Mouse (Mus musculus) intestine, embryonic 15.5 days (tissue): ENCODE measurements around the gene Ppm1g. TPM values are rescaled to one million over a fixed set of nuclear protein-coding genes. Genes with fewer than 3 reads are reported as not detected.
"Not testable (repeated sequence)": the region's sequence is repeated elsewhere in the genome, so short reads cannot be mapped to it uniquely, and the experiment has no call there.

Experiments
- ATAC-seq: fragments of 200-750 bp; cut with Nextera tagmentation; 2 replicates; pipeline ENCODE4 v1.8.0; 2017; ENCODE audit warnings: moderate TSS enrichment, moderate library complexity
- H3K27ac ChIP-seq: fragments of 300-500 bp; sonication (generic); 2 replicates; pipeline ENCODE4 v1.5.1; 2015; ENCODE audit warnings: mild to moderate bottlenecking, inconsistent platforms
- H3K27me3 ChIP-seq: fragments of 300-500 bp; sonication (generic); replicated peaks from 2 replicates; pipeline ENCODE4 v1.6.1; 2015; ENCODE audit warnings: inconsistent platforms
- H3K36me3 ChIP-seq: fragments of 300-500 bp; sonication (generic); 2 replicates; pipeline ENCODE4 v1.6.1; 2015; ENCODE audit warnings: inconsistent platforms
- H3K4me1 ChIP-seq: fragments of 300-500 bp; sonication (generic); replicated peaks from 2 replicates; pipeline ENCODE4 v1.6.1; 2015; ENCODE audit warnings: inconsistent platforms
- H3K4me2 ChIP-seq: fragments of 300-500 bp; sonication (generic); replicated peaks from 2 replicates; pipeline ENCODE4 v1.6.1; 2015; ENCODE audit warnings: mild to moderate bottlenecking, inconsistent platforms
- H3K4me3 ChIP-seq: fragments of 300-500 bp; sonication (generic); replicated peaks from 2 replicates; pipeline ENCODE4 v1.5.1; 2015; ENCODE audit warnings: inconsistent platforms
- H3K9ac ChIP-seq: fragments of 300-500 bp; sonication (generic); 2 replicates; pipeline ENCODE4 v1.6.1; 2015; ENCODE audit warnings: inconsistent platforms
- H3K9me3 ChIP-seq: fragments of 300-500 bp; sonication (generic); 2 replicates; pipeline ENCODE4 v1.6.1; 2016; ENCODE audit warnings: inconsistent platforms
- WGBS: fragments of 180-500 bp; shearing (Covaris S2); methylation state at CpG from one replicate; pipeline ENCODE4 v1.1.7; 2015; 5-methylcytosine and 5-hydroxymethylcytosine counted together
- polyA plus RNA-seq: library from polyadenylated mRNA; unstranded; fragments of >200 nt; fragmentation: Nextera tagmentation; extraction: Ambion mirVana; gene quantifications from 2 replicates; pipeline ENCODE4 v1.2.1, GENCODE M21; 2015

Ppm1g gene
- polyA plus RNA-seq, 1 experiment from 2014 or later, result 124 TPM

DNA sequence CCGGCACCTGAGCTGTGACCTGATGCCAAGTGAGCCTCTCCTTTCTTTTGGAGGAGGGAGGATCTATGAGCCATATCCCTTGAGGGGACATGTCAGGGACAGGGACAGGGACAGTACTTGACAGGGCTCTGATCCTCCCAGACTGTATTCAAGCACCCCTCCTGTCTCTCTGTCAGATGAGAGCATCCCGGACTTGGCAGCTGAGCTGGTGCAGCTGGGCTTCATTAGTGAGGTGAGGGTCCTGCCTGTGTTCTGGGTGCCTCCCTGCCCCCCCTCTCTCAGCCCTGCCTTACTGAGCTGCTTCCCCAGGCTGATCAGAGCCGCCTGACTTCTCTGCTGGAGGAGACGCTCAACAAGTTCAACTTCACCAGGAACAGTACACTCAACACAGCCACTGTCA, 30.2 kb upstream of the Ppm1g start:
- no peak overlapping the region for H3K4me3 ChIP-seq
- peaks cover 16% of the 10 kb centered on the region for H3K4me1 ChIP-seq
- H3K27me3 ChIP-seq, result no peaks in the 10 kb centered on the region
- H3K9ac ChIP-seq, result no peak overlapping the region
- WGBS, result 52% methylated on average over 4 of the region's 4 CpGs
- H3K9me3 ChIP-seq, result no peaks in the 10 kb centered on the region
- H3K36me3 ChIP-seq, result peaks cover 39% of the 10 kb centered on the region
- no peak for ATAC-seq
- H3K4me2 ChIP-seq, result no peak overlapping the region
- H3K27ac ChIP-seq, result no peak overlapping the region

DNA sequence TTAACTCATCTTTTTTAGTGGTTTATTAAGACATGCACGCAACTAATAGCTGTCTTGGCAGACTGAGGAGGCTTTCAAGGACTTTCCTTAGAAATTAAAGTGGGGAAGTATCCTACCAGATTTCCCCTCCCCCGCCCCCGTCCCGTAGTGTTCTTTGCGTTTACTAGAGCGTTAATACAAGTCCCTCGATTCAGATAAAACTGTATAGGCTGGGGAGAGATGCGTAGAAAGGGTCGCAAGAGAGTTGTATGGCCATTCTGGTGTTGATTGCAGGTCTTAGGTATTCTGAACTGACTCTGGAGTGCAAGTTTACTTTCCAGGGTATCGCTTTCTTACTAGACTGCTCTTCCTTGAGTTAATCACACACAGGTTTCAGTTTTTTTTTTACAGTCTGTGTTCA, 21.7 kb upstream of the Ppm1g start:
- ATAC-seq, result no peak
- Histone ChIP-seq H3K4me1 (0 out of 2 replicates have a peak, but pooled peaks cover 7% of the 10 kb centered on the region), H3K9me3 (no peaks in the 10 kb centered on the region), H3K27me3 (no peaks in the 10 kb centered on the region), H3K9ac (peak overlapping the region; percentile 99), H3K36me3 (peaks cover 24% of the 10 kb centered on the region), H3K4me2 (peak overlapping the region; percentile 80), H3K27ac (no peak overlapping the region), H3K4me3 (peak overlapping the region; percentile 99)
- WGBS, result 21% methylated on average over 10 of the region's 10 CpGs

GRCm38 (mm10) chr5:31241522-31242034, 21.1 kb upstream of the Ppm1g start:
- Histone ChIP-seq H3K4me3 (peak overlapping the region; percentile 99), H3K36me3 (peaks cover 24% of the 10 kb centered on the region), H3K27me3 (no peaks in the 10 kb centered on the region), H3K9me3 (no peaks in the 10 kb centered on the region), H3K27ac (peak overlapping the region; percentile 99), H3K4me1 (0 out of 2 replicates have a peak, but pooled peaks cover 7% of the 10 kb centered on the region), H3K4me2 (peak overlapping the region; percentile 80), H3K9ac (peak overlapping the region; percentile 99)
- no peak for ATAC-seq
- under 1% methylated on average over 13 of the region's 13 CpGs for WGBS

- peak within 1 kb of the TSS; percentile 99 for H3K27ac ChIP-seq
- ATAC-seq, result peak; percentile 99
- H3K9ac ChIP-seq, result peak within 1 kb of the TSS; percentile 99
- H3K4me2 ChIP-seq, result peak within 1 kb of the TSS; percentile 80
- peaks cover 18% of the 10 kb centered on the region for H3K36me3 ChIP-seq
- WGBS, result under 1% methylated on average over 81 of the region's 103 CpGs
- H3K4me3 ChIP-seq, result peak within 1 kb of the TSS; percentile 99
- no peaks in the 10 kb centered on the region for H3K9me3 ChIP-seq
- H3K4me1 ChIP-seq, result 0 out of 2 replicates have a peak, but pooled peaks cover 7% of the 10 kb centered on the region
- H3K27me3 ChIP-seq, result no peaks in the 10 kb centered on the region
Observed at GRCm38 (mm10) chr5:31240637-31241521, 20.4 kb upstream of the Ppm1g start, which contains the start of the genes Nrbp1 and Gm9970. Gene Nrbp1 (plus strand): TSS chr5:31240864. Gene Gm9970 (minus strand): TSS chr5:31241232.

DNA sequence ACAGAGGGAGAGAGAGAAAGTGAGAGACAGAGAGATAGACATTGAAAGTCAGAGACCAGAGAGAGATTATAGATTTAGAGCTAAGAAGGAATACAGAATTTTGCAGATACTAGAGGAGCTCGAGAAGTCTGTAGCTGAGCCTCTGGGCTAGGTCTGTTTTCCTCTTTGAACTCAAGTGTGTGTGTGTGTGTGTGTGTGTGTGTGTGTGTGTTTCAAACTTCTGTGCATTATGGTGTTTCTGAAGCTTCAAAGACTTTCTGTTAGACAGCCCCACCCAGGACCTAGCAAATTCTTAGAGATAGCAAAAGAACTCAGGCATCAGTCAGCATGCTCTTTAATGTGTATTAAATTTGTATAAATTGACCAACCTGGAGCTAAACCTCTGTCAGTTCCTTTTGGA, 6.2 kb upstream of the Ppm1g start:
- WGBS, result 77% methylated on average over 1 of the region's 1 CpGs
- no peak for ATAC-seq
- no peak overlapping the region for H3K4me3 ChIP-seq
- no peaks in the 10 kb centered on the region for H3K36me3 ChIP-seq
- H3K9me3 ChIP-seq, result no peaks in the 10 kb centered on the region
- no peaks in the 10 kb centered on the region for H3K27me3 ChIP-seq
- H3K9ac ChIP-seq, result no peak overlapping the region
- no peak overlapping the region for H3K4me2 ChIP-seq
- no peaks in the 10 kb centered on the region for H3K4me1 ChIP-seq
- H3K27ac ChIP-seq, result no peak overlapping the region

DNA sequence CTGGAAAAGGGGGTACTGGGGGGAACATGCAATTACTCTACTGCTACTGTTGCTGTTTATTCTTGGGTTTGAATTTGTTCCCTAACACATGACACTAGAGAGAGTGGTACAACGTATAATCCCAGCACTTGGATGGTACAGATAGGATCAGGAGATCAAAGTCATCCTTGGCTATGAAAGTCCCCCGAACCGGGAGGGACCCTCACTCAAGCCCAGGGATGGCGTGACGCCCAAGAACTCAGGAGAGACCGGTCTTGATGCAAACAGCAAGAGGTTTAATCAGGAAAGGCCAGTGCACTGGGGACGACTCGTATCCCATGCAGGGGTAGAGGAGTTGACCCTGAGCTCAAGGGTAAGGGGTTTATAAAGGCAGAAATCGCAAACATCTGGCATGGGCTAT, 2.2 kb upstream of the Ppm1g start:
- 94% methylated on average over 9 of the region's 9 CpGs for WGBS
- Histone ChIP-seq H3K9ac (no peak overlapping the region), H3K36me3 (no peaks in the 10 kb centered on the region), H3K9me3 (no peaks in the 10 kb centered on the region), H3K4me3 (no peak overlapping the region), H3K4me1 (peaks cover 4% of the 10 kb centered on the region; the same call in 1 of the 2 replicates), H3K27me3 (no peaks in the 10 kb centered on the region), H3K27ac (no peak overlapping the region), H3K4me2 (no peak overlapping the region)
- ATAC-seq, result no peak

DNA sequence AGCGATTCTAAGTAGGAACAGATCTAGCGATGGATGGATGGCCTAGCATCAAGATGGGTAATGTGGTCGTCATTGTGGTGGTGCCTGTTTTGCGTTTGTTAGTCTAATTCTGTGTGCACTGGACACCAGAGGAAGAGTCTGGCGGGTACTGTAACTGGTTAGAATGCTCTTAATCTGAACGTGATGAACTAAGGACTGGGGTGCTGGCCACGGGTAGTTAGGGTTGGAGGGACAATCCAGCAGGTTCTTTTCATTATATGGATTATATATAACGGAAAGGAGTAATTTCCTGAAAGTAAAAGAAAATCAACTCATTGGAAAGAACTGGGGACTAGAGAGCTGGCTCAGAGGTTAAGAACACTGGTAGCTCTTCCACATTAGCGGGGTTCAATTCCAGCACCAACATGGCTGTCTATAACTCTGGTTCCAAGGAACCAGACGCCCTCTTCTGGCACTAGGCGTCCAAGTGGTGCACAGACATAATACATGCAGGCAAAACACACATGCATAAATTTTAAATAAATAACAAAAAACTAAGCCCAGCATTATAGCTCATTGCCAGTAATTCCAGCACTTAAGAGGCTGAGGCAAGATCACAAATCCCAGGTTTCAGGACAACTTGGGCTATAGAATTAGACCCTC, 938 bp upstream of the Ppm1g start:
- H3K9me3 ChIP-seq, result no peaks in the 10 kb centered on the region
- peaks cover 4% of the 10 kb centered on the region; the same call in 1 of the 2 replicates for H3K4me1 ChIP-seq
- no peak for ATAC-seq
- WGBS, result 11% methylated on average over 11 of the region's 11 CpGs
- peak overlapping the region; percentile 74 for H3K9ac ChIP-seq
- H3K27ac ChIP-seq, result peak overlapping the region; percentile 84
- H3K4me2 ChIP-seq, result peak overlapping the region; percentile 79
- no peaks in the 10 kb centered on the region for H3K27me3 ChIP-seq
- H3K36me3 ChIP-seq, result no peaks in the 10 kb centered on the region
- H3K4me3 ChIP-seq, result peak overlapping the region; percentile 94

DNA sequence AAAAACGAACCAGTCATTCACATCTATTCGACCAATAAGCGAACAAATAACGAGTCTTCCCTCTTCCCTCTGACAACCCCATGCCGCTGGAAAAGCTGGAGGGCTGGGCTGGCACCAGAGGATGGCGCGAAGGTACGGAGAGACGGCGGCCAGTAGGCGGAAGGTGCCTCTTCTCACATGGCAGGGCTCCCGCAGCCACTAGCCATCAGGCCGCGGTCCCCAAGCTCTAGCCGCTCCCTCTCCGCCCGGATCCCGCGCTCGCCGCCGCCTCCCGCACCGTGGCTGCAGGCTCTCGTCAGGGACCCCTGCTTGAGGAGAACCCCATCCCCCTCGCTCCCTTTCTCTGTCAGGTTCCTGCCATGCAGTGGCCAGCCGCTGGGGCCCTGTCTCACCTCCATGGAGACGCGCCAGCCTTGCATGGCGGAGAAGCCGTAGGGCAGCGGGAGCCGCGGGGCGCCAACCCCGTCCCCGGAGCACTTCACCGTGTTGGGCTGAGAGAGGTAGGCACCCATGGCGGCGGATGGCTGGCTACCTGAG, 508 bp downstream of the Ppm1g start:
- WGBS, result under 1% methylated on average over 40 of the region's 40 CpGs
- Histone ChIP-seq H3K4me3 (peak overlapping the region; percentile 94), H3K36me3 (no peaks in the 10 kb centered on the region), H3K4me1 (peaks cover 4% of the 10 kb centered on the region; the same call in 1 of the 2 replicates), H3K4me2 (peak overlapping the region; percentile 75), H3K9ac (peak overlapping the region; percentile 86), H3K27me3 (no peaks in the 10 kb centered on the region), H3K9me3 (no peaks in the 10 kb centered on the region), H3K27ac (peak overlapping the region; percentile 91)
- ATAC-seq, result no peak; the same call in 1 of the 2 replicates

GRCm38 (mm10) chr5:31219474-31219873, 1.0 kb downstream of the Ppm1g start:
- Histone ChIP-seq H3K27ac (0 out of 2 replicates have a peak overlapping the region, but pooled peaks have one; percentile 91), H3K4me1 (peaks cover 4% of the 10 kb centered on the region; the same call in 1 of the 2 replicates), H3K4me2 (peak overlapping the region; percentile 75), H3K27me3 (no peaks in the 10 kb centered on the region), H3K4me3 (peak overlapping the region; percentile 94), H3K36me3 (no peaks in the 10 kb centered on the region), H3K9ac (peak overlapping the region; percentile 86), H3K9me3 (no peaks in the 10 kb centered on the region)
- WGBS, result 1% methylated on average over 11 of the region's 11 CpGs
- no peak for ATAC-seq

GRCm38 (mm10) chr5:31219070-31219469, 1.4 kb downstream of the Ppm1g start:
- no peaks in the 10 kb centered on the region for H3K27me3 ChIP-seq
- WGBS, result 4% methylated on average over 2 of the region's 2 CpGs
- peaks cover 4% of the 10 kb centered on the region; the same call in 1 of the 2 replicates for H3K4me1 ChIP-seq
- no peaks in the 10 kb centered on the region for H3K9me3 ChIP-seq
- H3K4me2 ChIP-seq, result peak overlapping the region; percentile 75
- H3K36me3 ChIP-seq, result no peaks in the 10 kb centered on the region
- H3K27ac ChIP-seq, result no peak overlapping the region
- ATAC-seq, result no peak
- H3K4me3 ChIP-seq, result peak overlapping the region; percentile 94
- no peak overlapping the region; the same call in 1 of the 2 replicates for H3K9ac ChIP-seq

- ATAC-seq, result no peak
- WGBS, result 54% methylated on average over 7 of the region's 7 CpGs
- Histone ChIP-seq H3K36me3 (no peaks in the 10 kb centered on the region), H3K4me2 (no peak overlapping the region), H3K27ac (no peak overlapping the region), H3K4me1 (peaks cover 4% of the 10 kb centered on the region; the same call in 1 of the 2 replicates), H3K4me3 (no peak overlapping the region), H3K27me3 (no peaks in the 10 kb centered on the region), H3K9me3 (no peaks in the 10 kb centered on the region), H3K9ac (no peak overlapping the region)
Observed at GRCm38 (mm10) chr5:31218294-31218693, 2.2 kb downstream of the Ppm1g start.

- H3K4me1 ChIP-seq, H3K27ac ChIP-seq, H3K9ac ChIP-seq, H3K27me3 ChIP-seq, H3K9me3 ChIP-seq, H3K4me2 ChIP-seq, ATAC-seq, H3K36me3 ChIP-seq, H3K4me3 ChIP-seq: not testable (repeated sequence)
- WGBS, result 90% methylated on average over 6 of the region's 6 CpGs
Observed at GRCm38 (mm10) chr5:31216554-31216953, 3.9 kb downstream of the Ppm1g start.
